Mouse (Mus musculus) heart, embryonic 16.5 days (tissue): ENCODE data around the gene Stxbp4. TPM values are rescaled to one million over a fixed set of nuclear protein-coding genes. Genes with fewer than 3 reads are reported as not detected.

Source experiments
- ATAC-seq: fragments of 200-750 bp; cut with Nextera tagmentation; replicated peaks from 2 replicates; pipeline ENCODE4 v1.8.0; 2017; ENCODE audit warnings: moderate number of reproducible peaks; ENCODE audit not compliant: insufficient read depth, low FRiP score; ENCODE audit errors: extremely low read depth
- H3K27ac ChIP-seq: fragments of 300-500 bp; sonication (generic); 2 replicates; pipeline ENCODE4 v1.5.1; 2014; ENCODE audit warnings: mild to moderate bottlenecking, low read length, control low read depth, moderate library complexity
- H3K27me3 ChIP-seq: fragments of 300-500 bp; sonication (generic); 2 replicates; pipeline ENCODE4 v1.6.1; 2014; ENCODE audit warnings: low read length, mixed read lengths; ENCODE audit not compliant: control insufficient read depth, insufficient read depth
- H3K36me3 ChIP-seq: fragments of 300-500 bp; sonication (generic); 2 replicates; pipeline ENCODE4 v1.6.1; 2014; ENCODE audit not compliant: control insufficient read depth, insufficient read depth
- H3K4me1 ChIP-seq: fragments of 300-500 bp; sonication (generic); 2 replicates; pipeline ENCODE4 v1.6.1; 2014; ENCODE audit warnings: low read length, mixed read lengths; ENCODE audit not compliant: control insufficient read depth, insufficient read depth
- H3K4me2 ChIP-seq: fragments of 300-500 bp; sonication (generic); 2 replicates; pipeline ENCODE4 v1.6.1; 2014; ENCODE audit warnings: low read depth, mild to moderate bottlenecking, control low read depth, low read length
- H3K4me3 ChIP-seq: fragments of 300-500 bp; sonication (generic); 2 replicates; pipeline ENCODE4 v1.5.1; 2014; ENCODE audit warnings: mild to moderate bottlenecking, control low read depth, low read length
- H3K9ac ChIP-seq: fragments of 300-500 bp; sonication (generic); 2 replicates; pipeline ENCODE4 v1.6.1; 2014; ENCODE audit warnings: low read length, control low read depth
- H3K9me3 ChIP-seq: fragments of 300-500 bp; sonication (generic); replicated peaks from 2 replicates; pipeline ENCODE4 v1.6.1; 2016; ENCODE audit warnings: low read length; ENCODE audit not compliant: control insufficient read depth
- WGBS: fragments of 180-500 bp; shearing (Covaris S2); extraction: QIAGEN DNeasy Blood & Tissue Kit; methylation state at CpG from one replicate; pipeline ENCODE4 v1.1.7; 2014; 5-methylcytosine and 5-hydroxymethylcytosine counted together
- polyA plus RNA-seq: library from polyadenylated mRNA; unstranded; fragments of >200 nt; fragmentation: Nextera tagmentation; extraction: Ambion mirVana; gene quantifications from 2 replicates; pipeline ENCODE4 v1.2.1, GENCODE M21; 2015

The Stxbp4 gene
- polyA plus RNA-seq, 1 experiment from 2014 or later, result 11.6 TPM

GRCm38 (mm10) chr11:90556517-90556916 lies 81.4 kb downstream of the Stxbp4 start:
- no peak overlapping the region for H3K27ac ChIP-seq
- no peak overlapping the region for H3K9ac ChIP-seq
- no peaks in the 10 kb centered on the region for H3K27me3 ChIP-seq
- no peak overlapping the region for H3K4me3 ChIP-seq
- WGBS, result 49% methylated on average over 4 of the region's 4 CpGs
- peaks cover 8% of the 10 kb centered on the region for H3K4me1 ChIP-seq
- H3K9me3 ChIP-seq, result no peaks in the 10 kb centered on the region
- H3K36me3 ChIP-seq, result no peaks in the 10 kb centered on the region
- H3K4me2 ChIP-seq, result no peak overlapping the region
- ATAC-seq, result no peak

DNA sequence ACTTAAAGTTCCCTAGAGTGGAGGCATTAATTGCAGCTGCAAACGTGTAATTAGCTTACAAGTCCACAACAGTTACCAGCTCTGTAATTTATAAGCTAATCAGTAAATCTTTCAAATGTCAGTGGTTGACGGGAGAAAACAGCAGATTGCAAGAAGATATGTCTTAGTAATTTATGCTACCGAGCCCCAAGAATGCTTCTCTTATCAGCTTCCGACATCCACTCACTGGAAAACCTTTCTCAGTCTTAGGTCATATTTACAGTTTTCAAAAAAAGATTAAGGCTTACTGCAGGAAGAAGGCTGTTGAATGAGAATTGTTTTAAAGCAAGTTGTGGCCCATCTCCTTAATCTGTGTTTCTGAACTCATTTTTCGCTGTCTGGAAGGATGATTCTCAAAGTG lies 83.9 kb downstream of the Stxbp4 start:
- WGBS, result 64% methylated on average over 5 of the region's 5 CpGs
- H3K4me1 ChIP-seq, result peaks cover 8% of the 10 kb centered on the region
- H3K36me3 ChIP-seq, result no peaks in the 10 kb centered on the region

DNA sequence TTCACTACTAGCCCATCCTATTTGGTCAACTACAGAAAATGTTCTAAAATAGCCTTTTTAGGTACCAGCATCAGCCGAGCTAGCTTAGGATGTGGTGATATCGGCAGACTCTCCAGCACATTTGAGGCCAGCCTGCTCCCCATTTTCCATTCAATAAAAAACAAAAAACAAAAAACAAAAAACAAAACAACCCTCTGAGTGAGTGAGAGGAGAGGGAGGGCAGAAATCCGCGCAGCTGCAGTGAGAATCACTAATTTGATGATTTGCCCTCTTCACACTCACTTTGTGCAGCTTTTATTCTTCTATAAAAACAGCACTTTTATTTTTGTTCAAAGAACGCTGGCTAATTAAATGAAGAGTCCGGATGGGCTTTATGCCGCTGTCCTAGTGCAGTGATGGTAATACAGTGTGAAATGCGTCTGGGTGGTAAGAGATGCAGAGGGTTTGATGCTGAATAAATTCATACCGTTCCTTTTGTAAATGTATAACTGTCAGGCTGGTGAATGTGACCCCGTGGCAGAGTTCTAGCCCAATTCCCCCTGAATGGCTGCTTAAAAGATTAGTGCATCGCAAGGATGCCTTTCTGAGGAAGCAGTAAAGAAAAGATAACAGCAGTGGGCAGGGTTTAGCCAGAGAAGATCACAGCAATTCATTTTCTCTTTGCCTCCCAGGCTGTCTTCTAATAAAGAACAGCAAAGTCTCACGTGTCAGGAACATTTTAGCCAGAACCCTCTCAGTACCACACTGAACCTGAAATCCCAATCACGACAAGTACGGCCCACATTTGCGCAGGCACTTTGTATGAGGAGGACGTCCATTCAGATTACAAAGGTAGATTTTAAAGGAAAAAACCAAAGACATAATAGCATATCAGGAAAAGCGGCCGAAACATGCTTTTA lies 85.3 kb downstream of the Stxbp4 start:
- WGBS, result 75% methylated on average over 18 of the region's 18 CpGs
- no peak overlapping the region for H3K4me2 ChIP-seq
- no peaks in the 10 kb centered on the region for H3K36me3 ChIP-seq
- no peaks in the 10 kb centered on the region for H3K9me3 ChIP-seq
- H3K4me1 ChIP-seq, result no peaks in the 10 kb centered on the region
- ATAC-seq, result no peak
- H3K27ac ChIP-seq, result no peak overlapping the region
- no peak overlapping the region for H3K9ac ChIP-seq
- H3K4me3 ChIP-seq, result no peak overlapping the region
- no peaks in the 10 kb centered on the region for H3K27me3 ChIP-seq

More for the DNA sequence above, 83.9 kb downstream of the Stxbp4 start:
- no peak for ATAC-seq
- H3K4me3 ChIP-seq, result no peak overlapping the region
- H3K9ac ChIP-seq, result no peak overlapping the region
- no peak overlapping the region for H3K4me2 ChIP-seq
- no peaks in the 10 kb centered on the region for H3K27me3 ChIP-seq
- no peak overlapping the region for H3K27ac ChIP-seq
- no peaks in the 10 kb centered on the region for H3K9me3 ChIP-seq

- no peak for ATAC-seq
- WGBS, result 73% methylated on average over 13 of the region's 13 CpGs
These were observed 89.3 kb downstream of the Stxbp4 start for GRCm38 (mm10) chr11:90548560-90548959.

GRCm38 (mm10) chr11:90538636-90539263 lies 99.1 kb downstream of the Stxbp4 start:
- H3K4me1 ChIP-seq, result no peaks in the 10 kb centered on the region
- WGBS, result 92% methylated on average over 7 of the region's 7 CpGs
- no peaks in the 10 kb centered on the region for H3K9me3 ChIP-seq
- peak; percentile 67; the same call in 1 of the 2 replicates for ATAC-seq
- no peak overlapping the region for H3K27ac ChIP-seq
- H3K4me3 ChIP-seq, result no peak overlapping the region
- H3K27me3 ChIP-seq, result no peaks in the 10 kb centered on the region
- peaks cover 9% of the 10 kb centered on the region for H3K36me3 ChIP-seq
- no peak overlapping the region for H3K9ac ChIP-seq
- no peak overlapping the region for H3K4me2 ChIP-seq

More at GRCm38 (mm10) chr11:90548560-90548959, 89.3 kb downstream of the Stxbp4 start:
- Histone ChIP-seq H3K9ac (no peak overlapping the region), H3K9me3 (no peaks in the 10 kb centered on the region), H3K27ac (no peak overlapping the region), H3K36me3 (peaks cover 5% of the 10 kb centered on the region; the same call in 1 of the 2 replicates), H3K4me3 (no peak overlapping the region), H3K4me2 (no peak overlapping the region), H3K27me3 (no peaks in the 10 kb centered on the region), H3K4me1 (no peaks in the 10 kb centered on the region)

DNA sequence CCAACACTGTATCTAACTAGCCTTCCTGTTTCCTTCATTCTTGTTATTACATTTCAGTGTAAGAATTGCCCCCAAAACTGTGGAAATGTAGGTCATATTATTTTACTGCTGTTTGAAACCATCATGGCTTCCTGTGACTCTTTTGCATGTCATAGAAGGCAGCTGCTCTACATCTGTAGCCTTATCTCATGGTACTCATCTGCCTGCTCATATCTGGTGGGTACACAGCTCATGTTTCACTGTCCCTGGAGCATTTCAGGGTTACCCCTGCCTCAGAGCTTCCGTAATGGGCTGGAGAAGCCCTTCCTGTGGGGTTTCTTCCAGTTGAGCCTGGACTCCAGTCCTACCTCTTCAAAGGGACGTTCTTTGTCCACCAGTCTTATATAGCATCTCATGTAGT lies 112.6 kb downstream of the Stxbp4 start:
- Histone ChIP-seq H3K9me3 (peaks cover 3% of the 10 kb centered on the region), H3K9ac (no peak overlapping the region), H3K4me2 (no peak overlapping the region), H3K4me1 (peaks cover 6% of the 10 kb centered on the region; the same call in 1 of the 2 replicates), H3K27me3 (no peaks in the 10 kb centered on the region), H3K36me3 (peaks cover 6% of the 10 kb centered on the region), H3K4me3 (no peak overlapping the region), H3K27ac (no peak overlapping the region)
- no peak for ATAC-seq
- 72% methylated on average over 2 of the region's 2 CpGs for WGBS

- WGBS, result 49% methylated on average over 8 of the region's 8 CpGs
- no peak overlapping the region for H3K4me2 ChIP-seq
- H3K27me3 ChIP-seq, result no peaks in the 10 kb centered on the region
- no peak for ATAC-seq
- no peaks in the 10 kb centered on the region for H3K36me3 ChIP-seq
- no peaks in the 10 kb centered on the region for H3K9me3 ChIP-seq
- H3K9ac ChIP-seq, result no peak overlapping the region
- H3K4me1 ChIP-seq, result peaks cover 19% of the 10 kb centered on the region
- H3K27ac ChIP-seq, result no peak overlapping the region
- H3K4me3 ChIP-seq, result no peak overlapping the region
These were observed 116.8 kb downstream of the Stxbp4 start for GRCm38 (mm10) chr11:90521040-90521439.

- H3K27ac ChIP-seq, result peak overlapping the region; percentile 55
- ATAC-seq, result peak; percentile 76
- no peaks in the 10 kb centered on the region for H3K36me3 ChIP-seq
- peaks cover 25% of the 10 kb centered on the region for H3K4me1 ChIP-seq
- H3K27me3 ChIP-seq, result no peaks in the 10 kb centered on the region
- no peaks in the 10 kb centered on the region for H3K9me3 ChIP-seq
- WGBS, result 24% methylated on average over 1 of the region's 1 CpGs
- H3K4me2 ChIP-seq, result peak overlapping the region; percentile 29
- H3K9ac ChIP-seq, result no peak overlapping the region
- H3K4me3 ChIP-seq, result no peak overlapping the region
These were observed 120.1 kb downstream of the Stxbp4 start for GRCm38 (mm10) chr11:90517750-90518149.
